Mouse (Mus musculus) liver, postnatal 0 days (tissue): ENCODE measurements around the gene Otulin. TPM values are rescaled to one million over a fixed set of nuclear protein-coding genes. Genes with fewer than 3 reads are reported as not detected.

Experiments
- ATAC-seq: fragments of 200-750 bp; cut with Nextera tagmentation; 2 replicates; pipeline ENCODE4 v1.8.0; 2017; ENCODE audit warnings: mild to moderate bottlenecking, moderate library complexity
- DNase-seq: peaks from one replicate; pipeline ENCODE4 v3.0.0-alpha.2; 2016
- H3K27ac ChIP-seq: fragments of 300-500 bp; sonication (generic); 2 replicates; pipeline ENCODE4 v1.5.1; 2014; ENCODE audit warnings: antibody characterized with exemption, moderate library complexity, mild to moderate bottlenecking, low read depth
- H3K27me3 ChIP-seq: fragments of 300-500 bp; sonication (generic); 2 replicates; pipeline ENCODE4 v1.6.1; 2014; ENCODE audit warnings: low read length, control low read depth, mixed read lengths; ENCODE audit not compliant: insufficient read depth
- H3K36me3 ChIP-seq: fragments of 300-500 bp; sonication (generic); replicated peaks from 2 replicates; pipeline ENCODE4 v1.6.1; 2014; ENCODE audit warnings: mild to moderate bottlenecking, control low read depth, low read length, moderate library complexity, mixed read lengths; ENCODE audit not compliant: insufficient read depth
- H3K4me1 ChIP-seq: fragments of 300-500 bp; sonication (generic); 2 replicates; pipeline ENCODE4 v1.6.1; 2014; ENCODE audit warnings: antibody characterized with exemption, mild to moderate bottlenecking, control low read depth; ENCODE audit not compliant: insufficient read depth
- H3K4me2 ChIP-seq: fragments of 300-500 bp; sonication (generic); 2 replicates; pipeline ENCODE4 v1.6.1; 2014; ENCODE audit warnings: low read depth, mild to moderate bottlenecking, low read length, moderate library complexity, mixed read lengths
- H3K4me3 ChIP-seq: fragments of 300-500 bp; sonication (generic); 2 replicates; pipeline ENCODE4 v1.5.1; 2014; ENCODE audit warnings: low read depth, low read length
- H3K9ac ChIP-seq: fragments of 300-500 bp; sonication (generic); replicated peaks from 2 replicates; pipeline ENCODE4 v1.6.1; 2014; ENCODE audit warnings: mild to moderate bottlenecking, moderate library complexity
- H3K9me3 ChIP-seq: fragments of 300-500 bp; sonication (generic); 2 replicates; pipeline ENCODE4 v1.6.1; 2016; ENCODE audit warnings: mild to moderate bottlenecking, control low read depth, low read length, mixed read lengths
- CTCF ChIP-seq: sonication (generic); IDR thresholded peaks from 2 replicates; pipeline ENCODE4 v1.5.1; 2016; ENCODE audit warnings: antibody characterized with exemption, low read depth
- EP300 ChIP-seq: IDR thresholded peaks from 2 replicates; pipeline ENCODE4 v1.6.1; 2016; ENCODE audit warnings: antibody characterized with exemption, low read depth, mild to moderate bottlenecking
- WGBS: fragments of 180-500 bp; shearing (Covaris S2); extraction: QIAGEN DNeasy Blood & Tissue Kit; methylation state at CpG from one replicate; pipeline ENCODE4 v1.1.7; 2014; ENCODE audit not compliant: insufficient replicate concordance; 5-methylcytosine and 5-hydroxymethylcytosine counted together
- polyA plus RNA-seq: library from polyadenylated mRNA; unstranded; fragments of >200 nt; fragmentation: Nextera tagmentation; extraction: Ambion mirVana; gene quantifications from 2 replicates; pipeline ENCODE4 v1.2.1, GENCODE M21; 2015

Gene Otulin
- polyA plus RNA-seq, 1 experiment from 2014 or later = 20.8 TPM

- ATAC-seq (no peak), DNase-seq (no peak)
- no peak overlapping the region for H3K27ac ChIP-seq
- peak; percentile 41 for TF ChIP-seq CTCF
- no peak for TF ChIP-seq EP300
- H3K4me2 ChIP-seq = no peak overlapping the region
- H3K4me3 ChIP-seq = no peak overlapping the region
- no peaks in the 10 kb centered on the region for H3K9me3 ChIP-seq
- WGBS = 85% methylated on average over 13 of the region's 13 CpGs
- no peak overlapping the region for H3K9ac ChIP-seq
- no peaks in the 10 kb centered on the region for H3K27me3 ChIP-seq
- peaks cover 36% of the 10 kb centered on the region for H3K36me3 ChIP-seq
- peaks cover 15% of the 10 kb centered on the region; the same call in 1 of the 2 replicates for H3K4me1 ChIP-seq
Measured at GRCm38 (mm10) chr15:27593717-27594116, 36.8 kb downstream of the Otulin start.

- H3K9ac ChIP-seq = no peak overlapping the region
- 85% methylated on average over 19 of the region's 19 CpGs for WGBS
- H3K27ac ChIP-seq = no peak overlapping the region
- no peaks in the 10 kb centered on the region for H3K9me3 ChIP-seq
- DNase-seq (no peak), ATAC-seq (no peak)
- H3K4me2 ChIP-seq = no peak overlapping the region
- TF ChIP-seq EP300 (no peak), CTCF (no peak)
- peaks cover 35% of the 10 kb centered on the region for H3K36me3 ChIP-seq
- no peaks in the 10 kb centered on the region for H3K27me3 ChIP-seq
- H3K4me3 ChIP-seq = no peak overlapping the region
- peaks cover 15% of the 10 kb centered on the region; the same call in 1 of the 2 replicates for H3K4me1 ChIP-seq
Measured at GRCm38 (mm10) chr15:27592620-27593320, 37.7 kb downstream of the Otulin start.

- peaks cover 35% of the 10 kb centered on the region for H3K36me3 ChIP-seq
- H3K27me3 ChIP-seq = no peaks in the 10 kb centered on the region
- H3K4me1 ChIP-seq = peaks cover 4% of the 10 kb centered on the region; the same call in 1 of the 2 replicates
- no peaks in the 10 kb centered on the region for H3K9me3 ChIP-seq
- TF ChIP-seq EP300 = no peak
- no peak for TF ChIP-seq CTCF
- H3K4me3 ChIP-seq = no peak overlapping the region
- no peak for DNase-seq
- H3K27ac ChIP-seq = no peak overlapping the region
- WGBS = 98% methylated on average over 9 of the region's 9 CpGs
- no peak overlapping the region for H3K4me2 ChIP-seq
- H3K9ac ChIP-seq = no peak overlapping the region
- ATAC-seq = no peak
Measured at GRCm38 (mm10) chr15:27590812-27591211, 39.7 kb downstream of the Otulin start.

- Histone ChIP-seq H3K27ac (no peak overlapping the region), H3K9me3 (no peaks in the 10 kb centered on the region), H3K4me2 (no peak overlapping the region), H3K9ac (no peak overlapping the region), H3K4me1 (no peaks in the 10 kb centered on the region), H3K36me3 (peaks cover 23% of the 10 kb centered on the region), H3K27me3 (no peaks in the 10 kb centered on the region), H3K4me3 (no peak overlapping the region)
- WGBS = 83% methylated on average over 14 of the region's 14 CpGs
- ATAC-seq = no peak
- TF ChIP-seq EP300 = no peak
- no peak for TF ChIP-seq CTCF
- DNase-seq = no peak
Measured at GRCm38 (mm10) chr15:27588087-27588826, 42.2 kb downstream of the Otulin start.

- ATAC-seq = no peak
- no peak overlapping the region for H3K9ac ChIP-seq
- no peaks in the 10 kb centered on the region for H3K9me3 ChIP-seq
- DNase-seq = no peak
- no peaks in the 10 kb centered on the region for H3K27me3 ChIP-seq
- H3K4me3 ChIP-seq = no peak overlapping the region
- no peak for TF ChIP-seq CTCF
- no peak for TF ChIP-seq EP300
- peaks cover 11% of the 10 kb centered on the region; the same call in 1 of the 2 replicates for H3K36me3 ChIP-seq
- H3K4me2 ChIP-seq = no peak overlapping the region
- H3K27ac ChIP-seq = no peak overlapping the region
- WGBS = 70% methylated on average over 5 of the region's 5 CpGs
- H3K4me1 ChIP-seq = no peaks in the 10 kb centered on the region
Measured at GRCm38 (mm10) chr15:27586093-27586480, 44.4 kb downstream of the Otulin start.

- peak; percentile 28 for TF ChIP-seq CTCF
- no peak for TF ChIP-seq EP300
- no peak overlapping the region for H3K4me3 ChIP-seq
- no peak for ATAC-seq
- peaks cover 6% of the 10 kb centered on the region; the same call in 1 of the 2 replicates for H3K36me3 ChIP-seq
- H3K9me3 ChIP-seq = no peaks in the 10 kb centered on the region
- H3K27ac ChIP-seq = no peak overlapping the region
- H3K9ac ChIP-seq = no peak overlapping the region
- H3K4me1 ChIP-seq = no peaks in the 10 kb centered on the region
- no peak overlapping the region for H3K4me2 ChIP-seq
- DNase-seq = no peak
- 71% methylated on average over 4 of the region's 4 CpGs for WGBS
- no peaks in the 10 kb centered on the region for H3K27me3 ChIP-seq
Measured at GRCm38 (mm10) chr15:27585466-27586092, 44.9 kb downstream of the Otulin start.
